Mouse (Mus musculus): ENCODE measurements around the gene Mdm2.

- TF ChIP-seq CTCF (IDR thresholded peaks at IDR 0.05; ENCODE audit: low read depth), result no peak
- no peak for TF ChIP-seq EP300 (optimal IDR thresholded peaks at IDR 0.05)
These were observed 37.9 kb upstream of the Mdm2 start for GRCm38 (mm10) chr10:117748276-117749049.

All from stomach, postnatal 0 days (tissue).